Mouse (Mus musculus): ENCODE results near the gene Kctd17. TPM values are rescaled to one million over a fixed set of nuclear protein-coding genes. Genes with fewer than 3 reads are reported as not detected.

Kctd17 gene
- 145 and 156 TPM in 2 replicates for polyA plus RNA-seq (2015; fragmentation: Nextera tagmentation; extraction: Ambion mirVana)

GRCm38 (mm10) chr15:78428391-78429138 lies at the start of gene Kctd17:
Kctd17 (plus strand) TSS chr15:78428564.
- Histone ChIP-seq H3K4me1 (replicated peaks) (peaks cover 33% of the 10 kb centered on the region), H3K4me3 (peak within 1 kb of the TSS; percentile 69), H3K36me3 (peaks cover 9% of the 10 kb centered on the region; the same call in 1 of the 2 replicates), H3K27me3 (no peaks in the 10 kb centered on the region), H3K4me2 (peak within 1 kb of the TSS; percentile 71), H3K9ac (peak within 1 kb of the TSS; percentile 79), H3K27ac (replicated peaks) (peak within 1 kb of the TSS; percentile 76), H3K9me3 (no peaks in the 10 kb centered on the region)
- ATAC-seq (ENCODE audit: low FRiP score, low read depth), result peak; percentile 92
- WGBS, result under 1% methylated on average over 51 of the region's 52 CpGs

GRCm38 (mm10) chr15:78380208-78380607 lies 48.2 kb upstream of the Kctd17 start:
- Histone ChIP-seq H3K9me3 (no peaks in the 10 kb centered on the region), H3K9ac (no peak overlapping the region), H3K4me3 (no peak overlapping the region), H3K27ac (replicated peaks) (no peak overlapping the region), H3K4me1 (replicated peaks) (peaks cover 4% of the 10 kb centered on the region; the same call in 1 of the 2 replicates), H3K27me3 (no peaks in the 10 kb centered on the region), H3K36me3 (no peaks in the 10 kb centered on the region), H3K4me2 (no peak overlapping the region)
- no peak for ATAC-seq (ENCODE audit: low FRiP score, low read depth)
- 86% methylated on average over 2 of the region's 2 CpGs for WGBS

- H3K27me3 ChIP-seq, result no peaks in the 10 kb centered on the region
- no peak overlapping the region for H3K27ac ChIP-seq (replicated peaks)
- no peaks in the 10 kb centered on the region for H3K9me3 ChIP-seq
- 57% methylated on average over 4 of the region's 4 CpGs for WGBS
- peaks cover 4% of the 10 kb centered on the region; the same call in 1 of the 2 replicates for H3K4me1 ChIP-seq (replicated peaks)
- no peak overlapping the region for H3K9ac ChIP-seq
- no peak for ATAC-seq (ENCODE audit: low FRiP score, low read depth)
- H3K4me2 ChIP-seq, result no peak overlapping the region
- H3K4me3 ChIP-seq, result no peak overlapping the region
- no peaks in the 10 kb centered on the region for H3K36me3 ChIP-seq
Measured at GRCm38 (mm10) chr15:78380741-78381140, 47.6 kb upstream of the Kctd17 start.

- no peaks in the 10 kb centered on the region for H3K9me3 ChIP-seq
- no peak overlapping the region for H3K27ac ChIP-seq (replicated peaks)
- H3K4me2 ChIP-seq, result no peak overlapping the region
- H3K4me1 ChIP-seq (replicated peaks), result peaks cover 4% of the 10 kb centered on the region; the same call in 1 of the 2 replicates
- H3K27me3 ChIP-seq, result no peaks in the 10 kb centered on the region
- H3K36me3 ChIP-seq, result no peaks in the 10 kb centered on the region
- no peak overlapping the region for H3K9ac ChIP-seq
- no peak overlapping the region for H3K4me3 ChIP-seq
- WGBS, result 85% methylated on average over 4 of the region's 4 CpGs
- ATAC-seq (ENCODE audit: low FRiP score, low read depth), result no peak
Measured at GRCm38 (mm10) chr15:78382115-78382514, 46.2 kb upstream of the Kctd17 start.

GRCm38 (mm10) chr15:78383450-78384219 lies 44.7 kb upstream of the Kctd17 start:
- Histone ChIP-seq H3K9ac (no peak overlapping the region), H3K4me1 (replicated peaks) (peaks cover 4% of the 10 kb centered on the region; the same call in 1 of the 2 replicates), H3K9me3 (no peaks in the 10 kb centered on the region), H3K27ac (replicated peaks) (peak overlapping the region; percentile 80), H3K4me3 (no peak overlapping the region), H3K27me3 (no peaks in the 10 kb centered on the region), H3K4me2 (no peak overlapping the region), H3K36me3 (no peaks in the 10 kb centered on the region)
- WGBS, result 72% methylated on average over 11 of the region's 11 CpGs
- ATAC-seq (ENCODE audit: low FRiP score, low read depth), result peak; percentile 87

GRCm38 (mm10) chr15:78384220-78385116 lies 43.9 kb upstream of the Kctd17 start:
- no peak overlapping the region for H3K9ac ChIP-seq
- no peak overlapping the region for H3K4me3 ChIP-seq
- no peaks in the 10 kb centered on the region for H3K27me3 ChIP-seq
- H3K27ac ChIP-seq (replicated peaks), result peak overlapping the region; percentile 80
- WGBS, result 59% methylated on average over 7 of the region's 7 CpGs
- H3K4me2 ChIP-seq, result no peak overlapping the region
- H3K4me1 ChIP-seq (replicated peaks), result peaks cover 4% of the 10 kb centered on the region; the same call in 1 of the 2 replicates
- no peaks in the 10 kb centered on the region for H3K36me3 ChIP-seq
- peak; percentile 80 for ATAC-seq (ENCODE audit: low FRiP score, low read depth)
- H3K9me3 ChIP-seq, result no peaks in the 10 kb centered on the region

GRCm38 (mm10) chr15:78385564-78385963 lies 42.8 kb upstream of the Kctd17 start:
- no peak for ATAC-seq (ENCODE audit: low FRiP score, low read depth)
- Histone ChIP-seq H3K9me3 (no peaks in the 10 kb centered on the region), H3K4me2 (no peak overlapping the region), H3K9ac (no peak overlapping the region), H3K27me3 (no peaks in the 10 kb centered on the region), H3K4me1 (replicated peaks) (peaks cover 4% of the 10 kb centered on the region; the same call in 1 of the 2 replicates), H3K36me3 (no peaks in the 10 kb centered on the region), H3K4me3 (no peak overlapping the region), H3K27ac (replicated peaks) (peak overlapping the region; percentile 80; the same call in 1 of the 2 replicates)
- WGBS, result 90% methylated on average over 1 of the region's 1 CpGs

- Histone ChIP-seq H3K27ac (replicated peaks) (no peak overlapping the region), H3K4me1 (replicated peaks) (no peaks in the 10 kb centered on the region), H3K4me3 (no peak overlapping the region), H3K4me2 (no peak overlapping the region), H3K36me3 (no peaks in the 10 kb centered on the region), H3K27me3 (no peaks in the 10 kb centered on the region), H3K9me3 (no peaks in the 10 kb centered on the region), H3K9ac (no peak overlapping the region)
- ATAC-seq (ENCODE audit: low FRiP score, low read depth), result no peak
- WGBS, result 91% methylated on average over 3 of the region's 3 CpGs
Measured at GRCm38 (mm10) chr15:78390855-78391254, 37.5 kb upstream of the Kctd17 start.

GRCm38 (mm10) chr15:78395478-78395962 lies 32.8 kb upstream of the Kctd17 start, which contains the start of gene Tex33:
Tex33 (minus strand) TSS chr15:78395912.
- Histone ChIP-seq H3K27me3 (no peaks in the 10 kb centered on the region), H3K4me3 (no peak within 1 kb of the TSS), H3K36me3 (no peaks in the 10 kb centered on the region), H3K4me1 (replicated peaks) (no peaks in the 10 kb centered on the region), H3K27ac (replicated peaks) (no peak within 1 kb of the TSS), H3K4me2 (no peak within 1 kb of the TSS), H3K9me3 (no peaks in the 10 kb centered on the region), H3K9ac (no peak within 1 kb of the TSS)
- no peak; the same call in 1 of the 2 replicates for ATAC-seq (ENCODE audit: low FRiP score, low read depth)
- WGBS, result 89% methylated on average over 8 of the region's 8 CpGs

GRCm38 (mm10) chr15:78401345-78401744 lies 27.0 kb upstream of the Kctd17 start:
- no peak for ATAC-seq (ENCODE audit: low FRiP score, low read depth)
- Histone ChIP-seq H3K9ac (no peak overlapping the region), H3K27me3 (no peaks in the 10 kb centered on the region), H3K4me1 (replicated peaks) (peaks cover 40% of the 10 kb centered on the region), H3K4me2 (no peak overlapping the region), H3K36me3 (no peaks in the 10 kb centered on the region), H3K9me3 (no peaks in the 10 kb centered on the region), H3K27ac (replicated peaks) (peak overlapping the region; percentile 60; the same call in 1 of the 2 replicates), H3K4me3 (no peak overlapping the region)
- WGBS, result 64% methylated on average over 6 of the region's 6 CpGs

GRCm38 (mm10) chr15:78401921-78402320 lies 26.4 kb upstream of the Kctd17 start:
- WGBS, result 50% methylated on average over 4 of the region's 4 CpGs
- H3K27ac ChIP-seq (replicated peaks), result peak overlapping the region; percentile 60; the same call in 1 of the 2 replicates

More at GRCm38 (mm10) chr15:78401921-78402320, 26.4 kb upstream of the Kctd17 start:
- Histone ChIP-seq H3K4me2 (no peak overlapping the region; the same call in 1 of the 2 replicates), H3K4me1 (replicated peaks) (peaks cover 42% of the 10 kb centered on the region), H3K9ac (no peak overlapping the region), H3K4me3 (no peak overlapping the region), H3K9me3 (no peaks in the 10 kb centered on the region), H3K27me3 (no peaks in the 10 kb centered on the region), H3K36me3 (no peaks in the 10 kb centered on the region)
- ATAC-seq (ENCODE audit: low FRiP score, low read depth), result no peak

All from hindbrain, embryonic 15.5 days (tissue).